Mouse (Mus musculus): ENCODE results near the gene Gm45234. TPM values are rescaled to one million over a fixed set of nuclear protein-coding genes. Genes with fewer than 3 reads are reported as not detected.

The Gm45234 gene
- total RNA-seq, 2 experiments from 2014 or later, result not detected

Small RNAs within 50 kb of the gene (microRNA-seq; reads per million reads assigned to microRNA genes)
- gene Mir141 (ENCODE audit: borderline number of aligned reads in 2 of 2) (2.8 to 11.0 reads per million in 2 experiments), gene Mir200c (ENCODE audit: borderline number of aligned reads in 2 of 2) (30.7 to 41.6 reads per million in 2 experiments)

Other genes with a start within 250 kb of the Gm45234 start
- gene C1ra, start 243.6 kb downstream of the Gm45234 start, total RNA-seq (2021), result 10 to 100 TPM; 45.4 to 88.8 TPM
- gene C1s1, start 213.7 kb downstream of the Gm45234 start, total RNA-seq (2021), result 10 to 100 TPM; 48.3 to 69.2 TPM
- gene C1rb, start 185.7 kb downstream of the Gm45234 start, total RNA-seq (2021), result 10 to 100 TPM in 1 of 2 experiments, 1 to 10 TPM in 1; 6.7 to 12.3 TPM
- gene C1s2, start 119.9 kb downstream of the Gm45234 start, total RNA-seq (2021), result 1 to 10 TPM; 2.0 to 2.8 TPM
- gene Lpcat3, start 93.0 kb downstream of the Gm45234 start, total RNA-seq (2021), result 100 to 1,000 TPM in 1 of 2 experiments, 10 to 100 TPM in 1; 92.9 to 108 TPM
- gene Emg1, start 43.8 kb downstream of the Gm45234 start, total RNA-seq (2021), result 10 to 100 TPM; 81.0 to 86.4 TPM
- gene Phb2, start 43.7 kb downstream of the Gm45234 start, total RNA-seq (2021), result 100 to 1,000 TPM; 285 to 301 TPM
- 10 to 100 TPM in 1 of 2 experiments, 1 to 10 TPM in 1; 9.8 to 11.5 TPM for gene Ptpn6, start 17.3 kb downstream of the Gm45234 start, total RNA-seq (2021)
- 100 to 1,000 TPM; 341 to 388 TPM for gene Grcc10, start 14.6 kb downstream of the Gm45234 start, total RNA-seq (2021)
- gene Atn1, start 503 bp upstream of the Gm45234 start, total RNA-seq (2021), result 10 to 100 TPM; 78.4 to 80.2 TPM
- 10 to 100 TPM; 19.8 to 37.7 TPM for gene Eno2, start 13.7 kb upstream of the Gm45234 start, total RNA-seq (2021)
- gene Lrrc23, start 23.7 kb upstream of the Gm45234 start, total RNA-seq (2021), result under 1 TPM in 1 of 2 experiments, not detected in 1; 0.90 TPM
- 10 to 100 TPM; 17.3 to 18.9 TPM for gene Spsb2, start 52.6 kb upstream of the Gm45234 start, total RNA-seq (2021)
- 100 to 1,000 TPM; 383 to 517 TPM for gene Tpi1, start 58.3 kb upstream of the Gm45234 start, total RNA-seq (2021)
- gene Usp5, start 73.5 kb upstream of the Gm45234 start, total RNA-seq (2021), result 100 to 1,000 TPM; 107 to 128 TPM
- gene Cdca3, start 73.5 kb upstream of the Gm45234 start, total RNA-seq (2021), result 1 to 10 TPM in 1 of 2 experiments, under 1 TPM in 1; 0.77 to 2.7 TPM
- gene Gnb3, start 84.3 kb upstream of the Gm45234 start, total RNA-seq (2021), result 1 to 10 TPM; 9.2 to 9.6 TPM
- 10 to 100 TPM; 24.1 to 24.4 TPM for gene P3h3, start 101.7 kb upstream of the Gm45234 start, total RNA-seq (2021)
- 1 to 10 TPM in 1 of 2 experiments, under 1 TPM in 1; 0.76 to 1.8 TPM for gene Gpr162, start 108.0 kb upstream of the Gm45234 start, total RNA-seq (2021)
- 1 to 10 TPM in 1 of 2 experiments, under 1 TPM in 1; 0.36 to 1.8 TPM for gene Cd4, start 132.2 kb upstream of the Gm45234 start, total RNA-seq (2021)
- 1 to 10 TPM; 1.4 to 2.6 TPM for gene Lag3, start 155.7 kb upstream of the Gm45234 start, total RNA-seq (2021)
- 100 to 1,000 TPM; 770 to 874 TPM for gene Ptms, start 164.1 kb upstream of the Gm45234 start, total RNA-seq (2021)
- gene Mlf2, start 175.4 kb upstream of the Gm45234 start, total RNA-seq (2021), result 100 to 1,000 TPM; 298 to 321 TPM
- gene Cops7a, start 209.5 kb upstream of the Gm45234 start, total RNA-seq (2021), result 100 to 1,000 TPM; 112 to 141 TPM
- gene Pianp, start 240.7 kb upstream of the Gm45234 start, total RNA-seq (2021), result 1 to 10 TPM; 1.6 to 3.0 TPM